Mouse (Mus musculus): ENCODE measurements around the gene Iffo2. TPM values are rescaled to one million over a fixed set of nuclear protein-coding genes. Genes with fewer than 3 reads are reported as not detected.

The Iffo2 gene
- total and polyA plus RNA-seq, 3 experiments = 0.38 to 3.0 (median 0.60) TPM

DNA sequence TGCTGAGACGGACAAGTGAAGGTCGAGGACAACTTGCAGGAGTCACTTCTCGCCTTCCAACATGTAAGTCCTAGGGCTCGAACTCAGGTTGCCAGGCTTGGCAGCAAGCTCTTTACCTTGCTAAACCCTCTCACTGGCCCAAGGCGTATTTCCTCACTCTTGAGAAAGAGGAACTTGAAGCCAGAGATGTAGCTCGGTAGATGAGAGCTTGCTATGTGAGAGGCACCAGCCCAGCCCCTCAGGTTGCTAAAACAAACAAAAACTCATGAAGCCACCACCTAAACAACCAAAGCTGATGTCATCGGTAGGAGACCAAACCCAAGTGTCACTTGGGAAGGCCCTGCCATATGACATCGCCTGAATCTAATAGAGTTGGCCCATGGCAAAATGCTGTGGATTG, 26.4 kb upstream of the Iffo2 start:
- Histone ChIP-seq H3K9ac (ENCODE audit: insufficient read depth, low read depth) (no peak overlapping the region), H3K27me3 (replicated peaks) (peaks cover 10% of the 10 kb centered on the region), H3K4me3 (replicated peaks in 1 of 3; ENCODE audit: low read depth in 2 of 3, low read length in 2 of 3, poor library complexity in 1 of 3) (no peak overlapping the region), H3K79me2 (replicated peaks; ENCODE audit: control insufficient read depth, extremely low read depth, insufficient read depth, poor library complexity, severe bottlenecking) (no peaks in the 10 kb centered on the region), H3K36me3 (replicated peaks in 1 of 2; ENCODE audit: control insufficient read depth in 1 of 2, insufficient read depth in 1 of 2, low read length in 1 of 2) (no peaks in the 10 kb centered on the region), H3K9me3 (replicated peaks; ENCODE audit: low read length) (peaks cover 8% of the 10 kb centered on the region), H3K27ac (ENCODE audit: insufficient read depth, low read depth) (no peak overlapping the region), H3K4me2 (ENCODE audit: insufficient read depth, low read depth, poor library complexity, severe bottlenecking) (no peak overlapping the region), H3K4me1 (ENCODE audit: control insufficient read depth in 1 of 2, insufficient read depth in 2 of 2) (peaks cover 0 to 1% of the 10 kb centered on the region in 2 experiments; a peak in 3 of 4 replicates)
- dilution Hi-C loops (cut with MboI; ENCODE audit: extremely low pct_ligation_motif_present, extremely low pct_unique_long_range_greater_than_20kb, low sequenced_read_pairs) (no loop called here), in situ Hi-C loops (cut with MboI; ENCODE audit: low pct_ligation_motif_present, low pct_unique_long_range_greater_than_20kb, low sequenced_read_pairs) (no loop called here)
- TF ChIP-seq SMC3 (IDR thresholded peaks at IDR 0.05; ENCODE audit: low read depth, low read length) (no peak), JUND (conservative IDR thresholded peaks at IDR 0.05; ENCODE audit: low read depth, low read length) (no peak), NRF1 (IDR thresholded peaks at IDR 0.05; ENCODE audit: low read depth, low read length) (no peak), HCFC1 (IDR thresholded peaks at IDR 0.05; ENCODE audit: low read depth, low read length) (no peak), CTCF (conservative IDR thresholded peaks at IDR 0.05 in 1 of 2, IDR thresholded peaks at IDR 0.05 in 1 of 2; ENCODE audit: low read depth in 2 of 2, low read length in 2 of 2) (no peak), RCOR1 (conservative IDR thresholded peaks at IDR 0.05; ENCODE audit: low read depth, low read length) (no peak), POLR2AphosphoS2 (IDR thresholded peaks at IDR 0.05; ENCODE audit: low read depth, low read length) (no peak), POLR2A (IDR thresholded peaks at IDR 0.05; ENCODE audit: low read depth, low read length) (no peak), CHD2 (IDR thresholded peaks at IDR 0.05; ENCODE audit: low read length) (no peak), MAZ (IDR thresholded peaks at IDR 0.05; ENCODE audit: low read depth, low read length) (no peak), PAX5 (IDR thresholded peaks at IDR 0.05; ENCODE audit: low read length) (no peak), ZC3H11A (IDR thresholded peaks at IDR 0.05; ENCODE audit: low read depth, low read length) (no peak), KAT2A (IDR thresholded peaks at IDR 0.05; ENCODE audit: insufficient replicate concordance, low read length) (no peak), USF2 (conservative IDR thresholded peaks at IDR 0.05; ENCODE audit: low read depth, low read length) (no peak), MAFK (IDR thresholded peaks at IDR 0.05; ENCODE audit: insufficient replicate concordance, low read length) (no peak), MXI1 (IDR thresholded peaks at IDR 0.05; ENCODE audit: low read depth, low read length) (no peak)
- no peak for DNase-seq (ENCODE audit: extremely low read depth)

DNA sequence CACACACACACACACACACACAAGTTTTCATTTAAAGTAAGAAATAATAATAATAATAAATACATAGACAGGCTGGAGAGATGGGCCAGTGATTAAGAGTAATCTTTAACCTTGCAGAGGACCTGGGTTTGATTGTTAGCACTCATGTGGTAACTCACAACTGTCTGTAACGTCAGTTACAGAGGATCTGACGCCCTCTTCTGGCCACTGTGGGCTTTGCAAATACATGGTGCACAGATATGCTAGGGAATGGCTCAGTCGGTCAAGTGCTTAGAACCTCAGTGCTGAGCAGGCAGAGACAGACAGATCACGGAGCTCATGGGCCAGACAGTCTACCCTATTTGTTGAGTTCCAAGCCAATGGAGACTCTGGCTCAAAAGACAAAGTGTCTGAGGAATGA, 24.6 kb upstream of the Iffo2 start:
- dilution Hi-C loops (cut with MboI; ENCODE audit: extremely low pct_ligation_motif_present, extremely low pct_unique_long_range_greater_than_20kb, low sequenced_read_pairs) = no loop called here
- Histone ChIP-seq H3K79me2 (replicated peaks; ENCODE audit: control insufficient read depth, extremely low read depth, insufficient read depth, poor library complexity, severe bottlenecking) (no peaks in the 10 kb centered on the region), H3K4me1 (ENCODE audit: control insufficient read depth in 1 of 2, insufficient read depth in 2 of 2) (peaks cover 0 to 4% of the 10 kb centered on the region in 2 experiments; a peak in 3 of 4 replicates), H3K4me3 (replicated peaks in 1 of 3; ENCODE audit: low read depth in 2 of 3, low read length in 2 of 3, poor library complexity in 1 of 3) (no peak overlapping the region), H3K36me3 (replicated peaks in 1 of 2; ENCODE audit: control insufficient read depth in 1 of 2, insufficient read depth in 1 of 2, low read length in 1 of 2) (no peaks in the 10 kb centered on the region), H3K9ac (ENCODE audit: insufficient read depth, low read depth) (no peak overlapping the region), H3K4me2 (ENCODE audit: insufficient read depth, low read depth, poor library complexity, severe bottlenecking) (no peak overlapping the region), H3K27ac (ENCODE audit: insufficient read depth, low read depth) (no peak overlapping the region), H3K9me3 (replicated peaks; ENCODE audit: low read length) (peaks cover 8% of the 10 kb centered on the region), H3K27me3 (replicated peaks) (peaks cover 10% of the 10 kb centered on the region)
- no peak for DNase-seq (ENCODE audit: extremely low read depth)
- TF ChIP-seq RAD21 (IDR thresholded peaks at IDR 0.05; ENCODE audit: low read depth, low read length) (no peak), POLR2A (IDR thresholded peaks at IDR 0.05; ENCODE audit: low read depth, low read length) (no peak), ZKSCAN1 (IDR thresholded peaks at IDR 0.05; ENCODE audit: borderline replicate concordance, low read depth, low read length) (no peak), ELF1 (IDR thresholded peaks at IDR 0.05; ENCODE audit: low read depth, low read length) (no peak), CHD1 (IDR thresholded peaks at IDR 0.05; ENCODE audit: low read depth, low read length) (no peak), SMC3 (IDR thresholded peaks at IDR 0.05; ENCODE audit: low read depth, low read length) (no peak), CHD2 (IDR thresholded peaks at IDR 0.05; ENCODE audit: low read length) (no peak), ZNF384 (IDR thresholded peaks at IDR 0.05; ENCODE audit: low read depth, low read length) (no peak), JUND (conservative IDR thresholded peaks at IDR 0.05; ENCODE audit: low read depth, low read length) (no peak), GABPA (IDR thresholded peaks at IDR 0.05; ENCODE audit: insufficient replicate concordance, low read depth, low read length) (no peak), MAZ (IDR thresholded peaks at IDR 0.05; ENCODE audit: low read depth, low read length) (no peak)
- in situ Hi-C loops (cut with MboI; ENCODE audit: low pct_ligation_motif_present, low pct_unique_long_range_greater_than_20kb, low sequenced_read_pairs) = no loop called here
